Mouse (Mus musculus): ENCODE results near the gene Ccdc80.

Ccdc80 gene

DNA sequence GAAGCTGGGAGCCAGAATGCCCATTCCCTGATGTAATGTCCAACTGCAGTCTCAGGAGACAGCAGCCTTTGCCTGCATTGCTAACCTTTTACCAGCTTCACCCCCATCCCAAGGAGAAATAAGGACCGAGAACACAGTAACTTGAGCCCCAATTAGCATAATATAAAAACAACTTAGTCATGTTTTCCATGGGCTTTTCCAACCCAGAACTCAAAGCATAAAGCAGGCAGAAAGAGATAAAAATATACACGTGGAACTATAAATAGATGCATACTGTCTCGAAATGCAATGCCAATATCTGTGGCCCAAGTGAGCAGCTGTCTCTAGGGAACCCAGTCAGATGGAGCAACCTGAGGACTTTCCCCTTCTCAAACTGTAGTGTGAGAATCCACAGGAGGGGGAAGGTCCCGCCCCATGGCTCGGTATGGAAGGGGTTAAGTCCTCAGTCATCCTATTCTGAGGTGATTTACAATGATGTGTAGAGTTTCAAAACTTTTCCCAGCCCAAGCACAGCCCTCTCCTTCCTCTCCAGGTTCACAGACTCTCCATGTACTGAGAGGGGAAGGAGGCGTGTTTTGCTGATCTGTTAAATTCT lies at the start of gene Ccdc80:
Ccdc80 (plus strand) TSS at position 266 of the 595 bp plus-strand sequence.
- no peak for DNase-seq (ENCODE audit: low spot score)

DNA sequence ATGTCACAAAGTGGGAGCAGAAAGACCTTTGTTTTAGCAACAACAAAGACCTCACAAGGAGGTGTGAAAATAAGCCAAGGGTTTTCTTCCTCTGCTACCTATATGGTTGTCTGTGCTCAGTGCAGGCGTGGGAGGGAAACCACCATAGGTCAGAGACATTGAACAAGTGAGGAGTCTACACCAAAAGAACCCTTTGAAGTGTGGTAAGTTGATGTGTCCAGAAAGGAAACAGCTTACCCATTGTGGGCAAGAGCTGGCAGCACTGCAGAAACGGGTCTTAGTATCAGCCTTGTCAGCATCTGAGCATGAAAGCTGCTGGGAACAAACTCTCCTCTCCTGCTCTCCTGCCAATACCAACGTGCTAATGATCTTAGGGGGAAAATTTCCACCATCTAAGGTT lies 48.4 kb upstream of the Ccdc80 start:
- DNase-seq (ENCODE audit: low spot score), result no peak

DNA sequence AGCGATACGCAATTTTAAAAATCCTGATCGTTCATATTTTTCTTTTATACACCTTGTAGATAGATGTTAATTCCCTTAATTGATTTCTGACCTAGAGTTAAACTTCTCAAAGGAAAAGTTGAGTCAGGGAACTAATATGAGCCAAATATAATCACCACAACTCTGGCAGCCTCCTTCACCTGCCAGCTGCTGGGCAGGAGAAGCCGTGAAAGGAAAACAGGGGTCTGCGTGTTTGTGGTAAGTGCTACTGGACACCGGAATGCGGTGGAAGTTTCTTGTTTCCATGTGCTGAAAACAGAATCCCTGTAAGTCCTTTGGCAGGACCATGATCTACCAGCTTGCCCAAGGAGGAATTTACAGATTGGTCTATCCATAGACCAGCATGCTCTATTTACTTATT lies 36.0 kb upstream of the Ccdc80 start:
- no peak for DNase-seq (ENCODE audit: low spot score)

DNA sequence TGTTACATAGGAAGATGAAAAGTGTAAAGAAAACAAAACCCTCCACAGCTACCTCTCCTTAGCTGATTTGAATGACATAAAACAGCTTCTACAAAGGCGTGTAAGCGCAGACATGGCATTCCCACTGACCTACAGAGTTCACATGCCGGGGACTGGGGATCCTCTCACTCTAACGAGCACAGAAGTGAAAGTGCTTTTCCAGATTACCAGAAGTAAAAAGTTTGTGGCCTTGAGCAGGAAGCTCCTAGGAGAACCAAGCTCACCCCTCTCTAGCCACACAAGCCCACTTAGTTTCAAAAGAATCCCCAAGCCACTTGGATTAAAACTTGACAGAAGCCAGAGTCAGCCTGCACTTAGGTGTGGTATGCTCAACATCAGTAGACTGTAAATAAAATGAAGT lies 35.3 kb upstream of the Ccdc80 start:
- no peak for DNase-seq (ENCODE audit: low spot score)

DNA sequence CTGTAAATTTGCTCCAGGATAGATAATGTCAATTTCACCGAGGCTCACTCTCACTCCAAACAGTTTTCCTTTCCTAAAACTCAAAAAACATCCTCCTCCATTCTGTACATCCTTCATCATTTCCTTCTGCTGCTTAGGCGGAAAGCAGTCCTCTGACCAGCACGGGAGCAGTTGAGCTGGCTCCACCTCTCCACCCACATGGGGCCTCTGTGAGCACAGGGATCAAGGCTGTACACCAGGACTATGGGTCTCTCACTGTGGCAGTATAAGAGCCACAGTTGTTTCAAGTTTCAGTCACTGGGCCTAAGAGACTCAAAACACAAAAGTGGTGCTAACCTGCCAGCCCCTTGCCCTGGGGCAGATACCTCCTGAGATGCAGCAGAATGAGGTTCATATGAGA lies 32.1 kb upstream of the Ccdc80 start:
- DNase-seq (ENCODE audit: low spot score), result no peak

DNA sequence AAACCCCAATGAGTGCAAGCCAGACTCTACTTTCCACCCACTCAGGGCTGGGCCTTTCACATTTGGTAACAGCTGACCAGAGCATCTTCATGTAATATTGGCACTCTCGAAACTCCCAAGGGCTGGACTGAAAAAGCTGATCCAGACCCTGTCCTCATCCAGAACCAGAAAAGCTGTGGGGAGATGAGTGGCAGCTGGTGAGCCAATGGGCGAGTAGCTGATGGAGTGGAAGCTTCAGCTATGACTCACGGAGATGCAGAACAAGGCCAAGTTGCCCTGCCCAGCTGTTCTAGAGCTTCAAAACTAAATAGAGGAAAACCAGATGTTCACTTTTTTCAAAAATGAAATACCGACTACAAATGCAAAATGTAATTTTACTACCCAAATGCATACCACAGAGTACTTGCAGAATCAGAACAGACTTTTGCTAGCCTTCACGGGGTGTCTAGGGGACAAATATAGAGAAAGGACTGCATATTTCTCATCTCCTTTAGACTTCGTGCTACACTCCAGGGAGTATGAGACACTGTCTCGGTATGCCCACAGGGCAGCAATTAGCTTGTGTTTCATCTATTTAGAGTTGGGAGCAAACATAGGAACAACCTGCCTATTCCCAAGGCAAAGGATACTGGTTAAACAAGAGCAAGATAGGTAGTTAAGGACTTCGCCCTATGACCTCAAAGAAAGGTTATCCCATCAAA lies 22.7 kb upstream of the Ccdc80 start:
- DNase-seq (ENCODE audit: low spot score), result peak; percentile 19

DNA sequence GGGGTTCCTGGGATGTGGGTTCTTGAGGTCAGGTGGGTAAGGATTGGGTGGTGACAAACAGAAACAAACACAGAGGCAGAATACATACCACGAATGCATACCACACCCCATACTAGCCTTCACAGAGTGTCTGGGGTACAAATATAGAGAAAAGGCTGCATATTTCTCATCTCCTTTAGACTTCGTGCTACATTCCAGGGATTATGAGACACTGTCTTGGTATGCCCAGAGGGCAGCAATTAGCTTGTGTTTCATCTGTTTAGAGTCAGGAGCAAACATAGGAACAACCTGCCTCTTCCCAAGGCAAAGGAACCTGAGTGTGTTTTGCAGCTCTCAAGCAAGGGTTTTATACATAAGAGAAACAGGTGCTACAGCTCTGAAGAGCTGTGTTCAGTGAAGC lies 21.8 kb upstream of the Ccdc80 start:
- DNase-seq (ENCODE audit: low spot score), result no peak

DNA sequence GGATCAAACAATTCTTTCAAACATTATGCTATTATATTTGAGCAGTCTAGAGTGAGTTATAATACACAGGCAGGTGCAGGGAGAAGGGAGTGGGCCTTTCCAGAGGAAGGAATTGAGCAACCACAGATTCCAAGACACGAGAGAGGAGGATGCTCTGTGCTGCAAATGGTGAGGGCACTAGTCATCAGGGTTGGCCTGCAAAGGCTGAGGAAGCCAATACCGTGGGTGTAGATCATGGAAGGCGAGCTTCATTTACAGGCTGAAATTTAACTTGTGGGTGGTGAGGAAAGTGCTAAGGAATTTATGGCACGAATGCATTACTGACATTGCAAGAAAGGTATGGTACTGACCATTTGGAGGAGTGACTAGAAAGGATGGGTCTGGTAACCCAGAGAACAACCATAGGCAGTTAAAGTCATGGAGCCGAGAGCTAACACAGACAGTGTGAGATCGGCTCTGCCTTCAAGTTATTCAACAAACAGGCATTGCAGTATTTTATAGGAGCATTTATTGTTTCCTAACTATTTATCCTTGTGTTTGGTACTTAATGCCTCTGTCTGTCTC lies 15.6 kb upstream of the Ccdc80 start:
- DNase-seq (ENCODE audit: low spot score), result no peak

DNA sequence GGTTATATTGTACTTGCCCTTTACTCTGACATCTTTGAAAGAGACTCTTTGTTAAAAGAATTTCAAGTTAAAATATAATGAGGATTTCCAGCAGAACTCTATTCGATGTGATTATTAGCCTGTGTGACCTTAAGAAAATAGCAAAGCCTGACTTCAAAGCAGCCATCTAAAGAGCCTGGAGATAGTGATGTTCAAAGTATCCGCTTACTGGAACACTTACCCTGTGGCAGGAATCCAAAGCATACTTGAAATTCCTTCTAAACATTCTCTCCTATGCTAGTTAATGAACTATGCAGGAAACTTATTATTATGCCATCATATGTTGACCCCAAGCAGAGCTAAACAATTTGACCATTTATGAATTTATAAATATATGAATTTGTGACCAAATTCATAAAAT lies 13.9 kb upstream of the Ccdc80 start:
- no peak for DNase-seq (ENCODE audit: low spot score)

DNA sequence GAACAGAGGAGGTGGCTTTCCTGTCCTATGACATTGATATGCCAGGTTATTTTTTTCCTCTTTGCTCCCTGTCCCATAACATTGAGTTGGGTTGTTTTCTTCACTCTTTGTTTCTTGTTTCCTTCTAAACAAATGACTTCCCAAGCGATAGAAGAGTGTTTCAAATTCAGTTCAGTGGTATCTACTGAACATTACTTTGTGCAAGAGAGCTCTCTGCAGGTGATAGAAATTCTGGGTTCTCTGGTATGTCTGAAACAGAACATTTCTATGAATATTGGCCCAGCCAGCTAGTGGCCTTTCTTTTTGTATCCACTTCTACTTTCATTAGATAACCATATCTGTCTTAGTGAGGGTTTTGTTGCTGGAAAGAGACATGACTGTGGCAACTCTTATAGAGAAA lies 4.4 kb upstream of the Ccdc80 start:
- DNase-seq (ENCODE audit: low spot score), result no peak

DNA sequence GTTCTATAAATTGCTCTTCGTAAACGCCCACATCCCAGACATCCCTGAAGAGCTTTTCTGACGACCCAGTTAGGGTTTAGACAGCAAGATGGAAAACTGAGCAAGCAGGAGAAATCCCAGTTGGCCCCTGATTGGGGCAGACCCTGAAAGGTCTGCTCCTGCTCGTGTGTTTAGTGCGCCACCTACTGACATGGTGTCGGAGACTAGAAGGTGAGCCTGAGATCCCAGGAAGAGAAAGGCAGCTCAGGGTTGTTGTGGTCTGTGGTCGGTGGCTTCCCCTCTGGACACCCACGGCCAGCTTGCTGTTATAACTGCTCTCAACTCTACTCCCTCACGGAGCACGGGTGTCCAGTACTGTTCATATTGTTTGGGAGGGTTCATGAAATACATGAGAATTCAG lies 3.2 kb upstream of the Ccdc80 start:
- DNase-seq (ENCODE audit: low spot score), result peak; percentile 29

DNA sequence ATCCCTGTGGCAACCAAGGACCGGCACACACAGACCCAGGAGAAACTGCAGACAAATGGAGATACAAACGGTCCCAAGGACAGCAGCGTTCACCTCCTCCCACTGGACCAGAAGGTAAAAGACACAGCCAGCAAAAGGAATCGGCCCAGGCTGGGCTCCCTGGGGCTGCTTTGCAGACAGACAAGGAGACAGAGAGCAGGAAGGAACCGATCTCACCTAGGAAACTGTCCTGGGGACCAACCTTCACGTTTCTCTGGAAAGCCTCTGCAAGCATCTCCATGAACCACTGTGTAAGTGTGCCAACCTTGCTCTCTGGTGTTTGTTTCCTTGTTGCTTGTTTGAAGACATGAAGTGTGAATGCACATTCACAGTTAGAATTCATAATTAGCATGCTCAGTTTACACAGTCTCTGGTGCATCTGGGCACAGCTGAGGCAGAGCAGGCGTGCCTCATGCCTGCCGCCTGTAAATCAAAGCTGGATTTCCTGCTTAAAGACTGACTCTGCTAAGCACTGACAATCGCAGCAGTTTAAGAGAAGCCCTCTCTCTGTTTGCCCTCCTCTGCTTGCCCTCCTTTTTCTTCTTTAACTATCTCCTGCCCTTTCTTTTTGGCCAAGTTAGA lies 1.0 kb downstream of the Ccdc80 start:
- no peak for DNase-seq (ENCODE audit: low spot score)

DNA sequence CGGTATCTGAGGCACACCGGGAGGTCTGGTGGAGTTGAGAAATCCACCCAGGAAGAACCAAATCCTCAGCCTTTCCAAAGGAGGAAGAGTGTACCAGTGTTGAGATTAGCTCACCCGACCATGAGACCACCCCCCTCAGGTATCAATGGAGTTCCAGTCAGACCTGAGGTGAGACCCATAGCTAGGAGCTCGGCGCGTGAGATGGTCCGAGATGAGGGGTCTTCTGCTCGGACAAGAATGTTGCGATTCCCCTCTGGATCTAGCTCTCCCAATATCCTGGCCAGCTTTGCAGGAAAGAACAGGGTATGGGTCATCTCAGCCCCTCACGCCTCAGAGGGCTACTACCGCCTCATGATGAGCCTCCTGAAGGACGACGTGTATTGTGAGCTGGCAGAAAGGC lies 1.8 kb downstream of the Ccdc80 start:
- no peak for DNase-seq (ENCODE audit: low spot score)

DNA sequence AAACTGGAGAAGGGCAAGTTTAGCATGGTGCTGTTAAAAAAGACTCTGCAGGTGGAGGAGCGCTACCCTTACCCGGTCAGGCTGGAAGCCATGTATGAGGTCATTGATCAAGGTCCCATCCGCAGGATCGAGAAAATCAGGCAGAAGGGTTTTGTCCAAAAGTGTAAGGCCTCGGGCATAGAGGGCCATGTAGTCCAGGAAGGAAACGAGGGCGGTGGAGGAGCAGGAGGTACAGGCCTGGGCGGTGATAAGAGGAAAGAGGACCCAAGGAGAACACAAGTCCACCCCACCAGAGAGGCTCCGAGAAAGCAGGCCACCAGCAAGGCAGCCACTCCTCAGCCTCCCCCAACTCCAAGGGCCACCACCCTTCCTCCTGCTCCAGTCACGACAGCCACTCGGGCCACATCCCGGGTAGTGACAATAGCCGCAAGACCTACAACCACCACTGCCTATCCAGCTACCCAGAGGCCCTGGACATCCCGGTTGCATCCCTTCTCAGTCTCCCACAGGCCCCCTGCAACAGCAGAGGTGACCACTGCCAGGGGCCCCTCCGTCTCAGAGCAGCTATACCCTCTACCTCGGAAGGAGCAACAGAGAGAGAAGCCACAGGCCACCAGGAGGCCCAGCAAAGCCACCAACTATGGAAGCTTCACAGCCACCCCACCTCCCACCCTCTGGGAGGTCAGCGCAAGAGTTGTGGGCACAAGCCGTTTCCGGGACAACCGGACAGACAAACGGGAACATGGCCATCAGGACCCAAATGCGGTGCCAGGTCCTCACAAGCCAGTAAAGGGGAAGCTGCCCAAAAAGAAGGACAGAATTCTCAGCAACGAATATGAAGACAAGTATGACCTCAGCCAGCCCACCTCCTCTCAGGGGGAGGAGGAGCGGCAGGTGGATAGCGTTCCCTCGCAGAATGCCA lies 2.6 kb downstream of the Ccdc80 start:
- no peak for DNase-seq (ENCODE audit: low spot score)

DNA sequence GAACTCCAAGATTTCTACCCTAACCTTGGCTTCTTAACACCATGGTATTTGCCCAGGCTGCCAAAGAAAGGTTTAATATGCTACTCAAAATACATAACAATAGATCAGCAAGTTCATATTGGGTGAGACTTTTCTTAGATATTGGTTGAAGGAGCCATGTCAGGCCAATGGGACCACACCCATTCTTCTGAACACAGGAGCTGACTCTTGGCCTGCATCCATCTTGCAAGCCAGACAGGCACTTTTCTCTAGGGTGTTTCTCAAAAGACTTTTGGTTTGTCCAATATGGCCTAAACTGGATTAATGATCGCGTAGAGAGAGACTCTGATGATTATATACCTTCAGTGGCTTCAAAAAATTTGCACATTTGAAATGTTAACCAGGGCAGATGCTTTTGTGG lies 4.3 kb downstream of the Ccdc80 start:
- no peak for DNase-seq (ENCODE audit: low spot score)

DNA sequence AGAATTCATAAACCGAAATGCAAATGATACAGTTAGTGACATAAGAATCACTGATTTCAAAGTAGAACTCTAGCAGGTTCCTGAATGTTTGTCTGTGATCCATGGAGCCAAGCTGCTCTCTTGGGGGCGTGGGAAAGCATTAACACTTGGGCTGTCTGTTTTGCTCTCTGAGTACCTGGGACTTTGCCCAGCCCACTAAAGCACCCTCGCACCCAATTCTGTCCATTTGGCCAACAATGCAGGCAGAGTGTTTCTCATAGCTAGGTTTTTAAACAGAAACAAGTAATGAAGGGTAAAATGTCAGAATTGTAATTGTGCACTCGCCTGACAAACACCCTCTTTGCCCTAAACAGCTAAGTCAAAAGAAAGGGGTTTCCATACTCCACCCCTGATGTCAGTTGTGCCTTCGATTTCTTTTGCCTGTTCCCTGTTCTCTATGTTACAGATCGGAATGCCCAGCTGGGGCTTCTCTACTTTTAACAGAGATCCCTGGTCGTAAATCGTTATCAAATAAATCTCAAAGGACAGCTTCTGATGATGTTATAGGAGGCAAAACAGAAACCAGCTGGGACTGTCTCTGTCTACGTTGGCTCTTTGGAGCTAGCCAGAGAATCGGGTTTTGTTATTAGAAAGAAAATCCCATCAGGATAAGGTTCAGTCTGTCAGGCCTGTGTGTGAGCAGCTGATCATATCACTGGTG lies 5.1 kb downstream of the Ccdc80 start:
- no peak for DNase-seq (ENCODE audit: low spot score)

DNA sequence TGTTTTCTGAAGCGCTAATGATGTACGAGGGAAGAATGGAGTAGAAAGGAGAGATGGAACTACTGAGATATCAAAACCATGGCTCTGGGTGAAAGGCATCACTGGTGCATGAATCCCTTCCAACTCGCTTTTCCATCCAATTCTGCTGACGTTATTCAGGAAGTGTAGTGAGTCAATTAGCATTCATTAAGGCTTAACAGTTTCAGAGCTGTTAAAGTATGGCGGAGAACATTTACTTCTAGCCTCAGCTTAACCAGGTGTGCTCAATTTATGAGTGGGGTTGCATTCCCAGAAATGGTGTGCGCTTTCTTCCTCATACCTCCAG lies 5.6 kb downstream of the Ccdc80 start:
- no peak for DNase-seq (ENCODE audit: low spot score)

DNA sequence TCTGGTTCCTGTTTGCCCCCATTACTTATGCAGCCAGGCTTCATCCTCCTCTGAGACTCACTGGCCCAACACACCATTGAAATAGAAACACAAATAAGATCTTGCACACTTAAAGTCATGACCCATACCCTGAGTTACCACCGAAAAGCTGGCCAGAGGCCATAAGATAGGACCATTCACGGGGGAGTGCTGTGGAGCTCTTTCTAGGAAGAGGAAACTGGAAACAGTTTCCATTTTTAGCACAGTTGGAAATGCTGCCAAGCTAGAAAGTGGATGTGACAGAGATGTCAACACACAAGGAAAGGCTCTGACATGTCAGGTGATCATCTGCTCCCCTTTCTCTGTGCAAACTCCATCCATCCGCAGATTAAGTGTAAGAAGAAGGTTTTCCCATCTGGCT lies 7.7 kb downstream of the Ccdc80 start:
- no peak for DNase-seq (ENCODE audit: low spot score)

DNA sequence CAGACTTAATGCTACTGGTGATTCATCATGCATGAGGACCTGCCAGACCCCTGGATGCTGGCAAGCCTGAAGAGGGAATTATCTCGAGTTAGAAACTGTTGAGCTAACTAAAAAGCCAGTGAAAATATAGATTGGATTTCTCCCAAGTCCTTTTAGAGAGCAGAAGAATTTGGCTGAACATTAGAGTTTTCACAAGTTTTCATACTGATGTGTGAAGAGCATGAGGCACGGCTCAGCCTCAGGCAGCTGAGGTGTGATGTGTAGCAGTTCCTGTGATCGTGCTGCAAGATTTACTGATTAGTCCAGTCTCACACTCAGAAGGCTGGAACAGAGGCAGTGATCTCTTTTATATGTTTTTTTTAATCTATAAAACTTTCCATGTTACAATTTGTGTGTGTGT lies 11.8 kb downstream of the Ccdc80 start:
- no peak for DNase-seq (ENCODE audit: low spot score)

DNA sequence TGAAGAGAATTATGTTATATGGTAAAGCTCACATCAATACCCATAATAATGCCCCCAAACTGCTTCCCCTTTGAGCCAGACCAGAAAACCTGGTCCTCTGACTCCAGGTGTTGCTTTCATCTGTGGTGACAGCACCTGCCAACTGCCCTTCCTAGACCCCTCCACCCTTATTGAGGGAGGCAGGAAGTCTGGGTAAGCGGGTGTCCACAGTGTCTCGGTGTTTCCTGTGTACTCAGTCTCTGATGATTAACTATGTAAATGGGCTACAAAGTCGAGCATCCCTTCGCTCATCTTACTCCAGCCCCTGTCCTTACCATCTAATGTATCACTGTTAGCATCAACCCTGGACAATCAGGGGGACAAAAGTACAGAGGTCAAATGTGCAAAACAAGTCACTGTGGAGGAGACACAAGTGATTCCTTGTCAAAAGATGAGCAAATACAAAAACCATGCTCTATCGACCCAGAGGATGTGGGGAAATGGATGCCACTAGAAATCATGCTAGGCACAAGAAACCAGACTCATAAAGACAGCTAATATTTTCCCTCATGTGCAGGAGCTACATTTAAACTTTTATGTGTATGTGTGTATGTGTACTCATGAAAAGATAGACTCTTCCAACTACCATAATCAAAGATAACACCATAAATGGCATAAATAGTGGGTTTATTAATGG lies 15.1 kb downstream of the Ccdc80 start:
- no peak for DNase-seq (ENCODE audit: low spot score)

DNA sequence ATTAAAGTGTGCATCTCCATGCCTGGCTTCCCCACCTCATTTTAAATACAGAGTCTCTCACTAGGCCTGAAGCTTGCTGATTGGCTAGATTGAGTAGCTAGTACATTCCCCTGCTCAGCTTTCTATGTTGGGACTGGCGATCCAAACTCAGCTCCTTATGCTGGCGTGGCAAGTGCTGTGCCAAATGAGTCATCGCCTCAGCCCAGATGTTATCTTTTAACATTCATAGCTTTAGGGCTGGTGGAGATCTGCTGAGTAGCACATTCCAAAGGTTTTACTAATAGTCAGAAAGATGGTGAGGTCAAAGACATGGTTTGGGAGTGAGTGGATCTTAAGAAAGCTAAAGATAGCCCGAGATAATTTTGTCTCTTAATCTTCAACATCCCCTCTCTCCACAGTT lies 17.3 kb downstream of the Ccdc80 start:
- DNase-seq (ENCODE audit: low spot score), result no peak

All from testis, postnatal 14 days (tissue).